ENCODE assay signal across 11 mouse cellular contexts in genomic region chr15:79411363-79412065, GRCm38 (mm10). TPM values are rescaled to one million over a fixed set of nuclear protein-coding genes. Genes with fewer than 3 reads are reported as not detected.
DNase-seq lines count a peak whose midpoint lies in the region; ATAC-seq and TF ChIP-seq lines count a peak whose summit lies in the region.
"Had no signal": no experiment of that assay in that cellular context is flagged by ENCODE, and none has a peak within 500 bp of the region (broad histone marks: within the 10 kb centered on the region; RNA-seq: fewer than 3 reads in every experiment).

No protein-coding gene starts in this region.

- no peak for DNase-seq in heart, adult 2 months
- no peak for DNase-seq in heart, postnatal 14 days
- no peak for DNase-seq in lung, postnatal 0 days (ENCODE audit: low spot score)
- no peak for DNase-seq in lung, postnatal 14 days
- DNase-seq: cerebellum, adult 9-10 months; liver, embryonic 13.5 days; spleen, adult 18-20 months had no signal

- no peak for TF ChIP-seq EP300 in heart, adult 2 months (IDR thresholded peaks at IDR 0.05; ENCODE audit: insufficient read depth, low read depth, low read length)
- TF ChIP-seq EP300 in lung, postnatal 0 days (IDR thresholded peaks at IDR 0.05): no peak

- ATAC-seq in lung, postnatal 0 days: no peak
- ATAC-seq in stomach, embryonic 15.5 days (ENCODE audit: insufficient read depth, low FRiP score, low read depth): no peak
- ATAC-seq in inflammation-experienced regulatory T-cells, adult 6 months: no peak
- no peak for ATAC-seq in forebrain, embryonic 16.5 days

- no peak for TF ChIP-seq POLR2A in heart, adult 2 months (IDR thresholded peaks at IDR 0.05; ENCODE audit: insufficient read depth, low read depth, low read length)
- no peak for TF ChIP-seq POLR2A in bone marrow macrophage, adult 2 months (IDR thresholded peaks at IDR 0.05; ENCODE audit: borderline replicate concordance, low read depth, low read length)

- intact Hi-C loops in heart, adult 2 months (cut with DNase I): loop anchor here (2.0 kb wide), 1 partner anchor 55 kb away; no protein-coding TSS in a partner anchor
- intact Hi-C loops in heart, postnatal 14 days (cut with DNase I): loop anchor here (2.0 kb wide), 1 partner anchor 55 kb away; no protein-coding TSS in a partner anchor

- peak; percentile 56 for TF ChIP-seq CTCF in heart, adult 2 months (IDR thresholded peaks at IDR 0.05)
- TF ChIP-seq CTCF in lung, postnatal 0 days (IDR thresholded peaks at IDR 0.05): peak; percentile 56
- TF ChIP-seq CTCF in bone marrow macrophage, adult 2 months (IDR thresholded peaks at IDR 0.05; ENCODE audit: low read depth, low read length): 0 out of 2 replicates have a peak, but pooled peaks have one; percentile 19

- no peaks in the 10 kb centered on the region for H3K36me3 ChIP-seq in heart, adult 2 months (ENCODE audit: control insufficient read depth, insufficient read depth, low read length)
- H3K36me3 ChIP-seq in lung, postnatal 0 days (ENCODE audit: insufficient read depth, low read length): no peaks in the 10 kb centered on the region
- no peaks in the 10 kb centered on the region for H3K36me3 ChIP-seq in stomach, embryonic 15.5 days
- H3K36me3 ChIP-seq in forebrain, embryonic 16.5 days (ENCODE audit: control insufficient read depth, insufficient read depth): no peaks in the 10 kb centered on the region
- H3K36me3 ChIP-seq: liver, embryonic 13.5 days had no signal

- no peak overlapping the region for H3K27ac ChIP-seq in heart, adult 2 months
- H3K27ac ChIP-seq in lung, postnatal 0 days (ENCODE audit: low read length): no peak overlapping the region
- H3K27ac ChIP-seq in bone marrow macrophage, adult 2 months (ENCODE audit: insufficient read depth, low read depth, low read length): no peak overlapping the region
- 0 out of 2 replicates have a peak overlapping the region, but pooled peaks have one; percentile 1 for H3K27ac ChIP-seq in stomach, embryonic 15.5 days
- H3K27ac ChIP-seq in forebrain, embryonic 16.5 days (ENCODE audit: low read length): no peak overlapping the region
- H3K27ac ChIP-seq: liver, embryonic 13.5 days had no signal

- no peaks in the 10 kb centered on the region for H3K27me3 ChIP-seq in heart, adult 2 months (ENCODE audit: control insufficient read depth, insufficient read depth, low read length)
- H3K27me3 ChIP-seq in lung, postnatal 0 days (replicated peaks; ENCODE audit: insufficient read depth, low read length): no peaks in the 10 kb centered on the region
- H3K27me3 ChIP-seq in stomach, embryonic 15.5 days (replicated peaks): no peaks in the 10 kb centered on the region
- H3K27me3 ChIP-seq in forebrain, embryonic 16.5 days (replicated peaks; ENCODE audit: control insufficient read depth, insufficient read depth, low read length): no peaks in the 10 kb centered on the region
- H3K27me3 ChIP-seq: liver, embryonic 13.5 days had no signal

- no peak overlapping the region for H3K4me3 ChIP-seq in heart, adult 2 months
- no peak overlapping the region for H3K4me3 ChIP-seq in lung, postnatal 0 days (ENCODE audit: low read depth, low read length)
- H3K4me3 ChIP-seq in bone marrow macrophage, adult 2 months (ENCODE audit: insufficient read depth, low read length): no peak overlapping the region
- H3K4me3 ChIP-seq in stomach, embryonic 15.5 days (replicated peaks): no peak overlapping the region
- H3K4me3 ChIP-seq in forebrain, embryonic 16.5 days (replicated peaks; ENCODE audit: low read length): no peak overlapping the region
- H3K4me3 ChIP-seq: liver, embryonic 13.5 days had no signal

- no peaks in the 10 kb centered on the region for H3K79me2 ChIP-seq in heart, adult 2 months (replicated peaks; ENCODE audit: control insufficient read depth, insufficient read depth, low read length)

- no peaks in the 10 kb centered on the region for H3K9me3 ChIP-seq in lung, postnatal 0 days (ENCODE audit: low read length)
- H3K9me3 ChIP-seq in stomach, embryonic 15.5 days: no peaks in the 10 kb centered on the region
- H3K9me3 ChIP-seq in forebrain, embryonic 16.5 days (ENCODE audit: control insufficient read depth, low read length): no peaks in the 10 kb centered on the region
- H3K9me3 ChIP-seq: liver, embryonic 13.5 days had no signal

- H3K4me1 ChIP-seq in heart, adult 2 months (ENCODE audit: control insufficient read depth, insufficient read depth, low read length): peaks cover 3% of the 10 kb centered on the region; the same call in 1 of the 2 replicates
- H3K4me1 ChIP-seq in lung, postnatal 0 days (ENCODE audit: insufficient read depth, low read depth, low read length): no peaks in the 10 kb centered on the region
- H3K4me1 ChIP-seq in bone marrow macrophage, adult 2 months (ENCODE audit: control insufficient read depth, insufficient read depth, low read length): peaks cover 38% of the 10 kb centered on the region
- no peaks in the 10 kb centered on the region for H3K4me1 ChIP-seq in stomach, embryonic 15.5 days
- no peaks in the 10 kb centered on the region for H3K4me1 ChIP-seq in forebrain, embryonic 16.5 days (replicated peaks; ENCODE audit: control insufficient read depth, insufficient read depth, low read length)

- WGBS in heart, adult 2 months: 85% methylated on average over 10 of the region's 10 CpGs
- 61% methylated on average over 10 of the region's 10 CpGs for WGBS in lung, postnatal 0 days
- 62% methylated on average over 10 of the region's 10 CpGs for WGBS in stomach, embryonic 15.5 days
- 52% methylated on average over 10 of the region's 10 CpGs for WGBS in forebrain, embryonic 16.5 days

- no peak overlapping the region for H3K4me2 ChIP-seq in lung, postnatal 0 days (replicated peaks; ENCODE audit: low read depth, low read length)
- no peak overlapping the region for H3K4me2 ChIP-seq in stomach, embryonic 15.5 days
- H3K4me2 ChIP-seq in forebrain, embryonic 16.5 days (ENCODE audit: low read length): no peak overlapping the region
- H3K4me2 ChIP-seq: liver, embryonic 13.5 days had no signal

- H3K9ac ChIP-seq in heart, adult 2 months (ENCODE audit: low read depth, low read length): no peak overlapping the region
- no peak overlapping the region for H3K9ac ChIP-seq in lung, postnatal 0 days (replicated peaks; ENCODE audit: low read depth)
- H3K9ac ChIP-seq in stomach, embryonic 15.5 days: no peak overlapping the region
- H3K9ac ChIP-seq in forebrain, embryonic 16.5 days (replicated peaks; ENCODE audit: low read depth, low read length): no peak overlapping the region
- H3K9ac ChIP-seq: liver, embryonic 13.5 days had no signal

RNA-seq across cellular contexts. Expression of gene Tmem184b, which starts 8.1 kb away (rescaled TPM):
- 10 to 100 TPM; 38.7 to 42.9 TPM for total RNA-seq in heart, adult 2 months (2021)
- polyA plus RNA-seq in heart, adult 2 months (2012; rRNA removed): 83.1 and 84.2 TPM in 2 replicates
- 10 to 100 TPM; 52.8 to 55.6 TPM for total RNA-seq in heart, postnatal 14 days (2021)
- polyA plus RNA-seq in lung, postnatal 0 days (2015; fragmentation: Nextera tagmentation; extraction: Ambion mirVana): 55.3 and 56.7 TPM in 2 replicates
- polyA plus RNA-seq in bone marrow macrophage, adult 2 months (2012; ENCODE audit: insufficient read depth, insufficient read length, missing spikeins): 48.1 and 51.2 TPM in 2 replicates
- polyA plus RNA-seq in stomach, embryonic 15.5 days (2015; fragmentation: Nextera tagmentation; extraction: Ambion mirVana): 58.5 and 59.9 TPM in 2 replicates
- polyA plus RNA-seq in inflammation-experienced regulatory T-cells, adult 6 months (2017; shearing (Covaris generic)): 10 to 100 TPM in 1 of 3 experiments, 1 to 10 TPM in 2; 8.2 to 12.8 (median 9.2) TPM
- polyA plus RNA-seq in forebrain, embryonic 16.5 days (2015; fragmentation: Nextera tagmentation; extraction: Ambion mirVana): 43.4 and 44.0 TPM in 2 replicates

RNA-seq across cellular contexts. Expression of gene Csnk1e, which starts 43.9 kb away (rescaled TPM):
- total RNA-seq in heart, adult 2 months (2021): 10 to 100 TPM; 46.5 to 48.3 TPM
- 62.6 and 63.6 TPM in 2 replicates for polyA plus RNA-seq in heart, adult 2 months (2012; rRNA removed)
- total RNA-seq in heart, postnatal 14 days (2021): 10 to 100 TPM; 62.3 to 67.3 TPM
- 67.2 and 72.4 TPM in 2 replicates for polyA plus RNA-seq in lung, postnatal 0 days (2015; fragmentation: Nextera tagmentation; extraction: Ambion mirVana)
- 60.7 and 61.8 TPM in 2 replicates for polyA plus RNA-seq in bone marrow macrophage, adult 2 months (2012; ENCODE audit: insufficient read depth, insufficient read length, missing spikeins)
- polyA plus RNA-seq in stomach, embryonic 15.5 days (2015; fragmentation: Nextera tagmentation; extraction: Ambion mirVana): 63.7 and 66.0 TPM in 2 replicates
- polyA plus RNA-seq in inflammation-experienced regulatory T-cells, adult 6 months (2017; shearing (Covaris generic)): 1 to 10 TPM; 4.2 to 6.5 (median 4.4) TPM
- 234 and 240 TPM in 2 replicates for polyA plus RNA-seq in forebrain, embryonic 16.5 days (2015; fragmentation: Nextera tagmentation; extraction: Ambion mirVana)
